Mouse (Mus musculus) MEL (cell line): ENCODE measurements around the gene Igfbp6.

ENCODE experiments used
- CTCF ChIP-seq, 3 experiments: IDR thresholded peaks in 2 of 3; conservative IDR thresholded peaks in 1 of 3; 2 replicates each; pipeline ENCODE4 v1.5.1; 2011 to 2012; ENCODE audit warnings: low read length in 3 of 3, low read depth in 2 of 3, mild to moderate bottlenecking in 2 of 3, improper control_type of control experiment in 1 of 3, inconsistent platforms in 1 of 3, mixed read lengths in 1 of 3, moderate library complexity in 1 of 3; ENCODE audit not compliant: control insufficient read depth in 1 of 3, insufficient read depth in 1 of 3, poor library complexity in 1 of 3, severe bottlenecking in 1 of 3
- ELF1 ChIP-seq: IDR thresholded peaks from 2 replicates; pipeline ENCODE4 v1.6.1; 2014; ENCODE audit warnings: low read depth, mild to moderate bottlenecking, inconsistent platforms, low read length, improper control_type of control experiment, moderate library complexity
- GATA1 ChIP-seq: IDR thresholded peaks from 2 replicates; pipeline ENCODE4 v1.6.1; 2011; ENCODE audit warnings: low read depth, low read length, improper control_type of control experiment
- POLR2A ChIP-seq, 2 experiments: IDR thresholded peaks; 2 replicates each; pipeline ENCODE4 v1.6.1; 2011 to 2012; ENCODE audit warnings: low read length in 2 of 2, mild to moderate bottlenecking in 2 of 2, control low read depth in 1 of 2, improper control_type of control experiment in 1 of 2, low read depth in 1 of 2, moderate library complexity in 1 of 2; ENCODE audit not compliant: control insufficient read depth in 1 of 2, insufficient read depth in 1 of 2, poor library complexity in 1 of 2
- SMC3 ChIP-seq: IDR thresholded peaks from 2 replicates; pipeline ENCODE4 v1.6.1; 2011; ENCODE audit warnings: low read depth, low read length, improper control_type of control experiment
- ZNF384 ChIP-seq: IDR thresholded peaks from 2 replicates; pipeline ENCODE4 v1.6.1; 2012; ENCODE audit warnings: low read depth, mild to moderate bottlenecking, inconsistent platforms, low read length, improper control_type of control experiment

DNA sequence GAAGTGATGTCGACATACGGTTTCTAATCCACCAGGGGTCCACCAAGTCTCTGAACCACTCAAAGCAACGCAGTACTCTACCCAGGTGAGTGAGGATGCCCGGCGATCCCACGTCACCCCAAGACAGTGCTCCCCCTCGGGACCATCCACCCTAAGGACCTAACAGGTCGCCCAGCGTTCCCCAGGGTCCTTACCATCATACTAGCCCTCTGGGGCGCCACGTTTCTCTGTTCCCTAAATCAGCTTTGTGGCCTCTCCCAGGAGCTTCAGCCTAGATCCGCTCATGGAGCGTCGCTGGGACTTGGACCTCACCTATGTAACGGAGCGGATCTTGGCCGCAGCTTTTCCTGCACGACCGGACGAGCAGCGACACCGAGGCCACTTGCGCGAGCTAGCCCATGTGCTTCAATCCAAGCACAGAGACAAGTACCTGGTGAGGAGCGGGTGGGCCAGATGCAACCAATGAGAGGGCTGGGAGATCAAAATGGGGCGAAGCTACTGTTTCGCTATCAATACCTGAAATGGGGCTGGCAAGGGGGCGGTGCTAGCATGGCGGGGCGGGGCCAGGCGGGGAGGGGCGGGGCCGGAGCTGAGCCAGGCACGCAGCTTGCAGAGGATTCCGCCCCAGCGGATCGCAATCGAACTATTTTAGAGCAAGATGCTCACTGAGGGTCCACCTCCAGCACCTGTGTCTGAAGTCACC is 37.3 kb upstream of the Igfbp6 start:
- 0 out of 6 replicates have a peak, but pooled peaks of 1 of the 3 experiments have one; percentile 15 for TF ChIP-seq CTCF (IDR thresholded peaks at IDR 0.05 in 2 of 3, conservative IDR thresholded peaks at IDR 0.05 in 1 of 3; ENCODE audit: control insufficient read depth in 1 of 3, insufficient read depth in 1 of 3, low read depth in 2 of 3, low read length in 3 of 3, poor library complexity in 1 of 3, severe bottlenecking in 1 of 3)
- TF ChIP-seq POLR2A (IDR thresholded peaks at IDR 0.05; ENCODE audit: control insufficient read depth in 1 of 2, insufficient read depth in 1 of 2, low read depth in 1 of 2, low read length in 2 of 2, poor library complexity in 1 of 2) = 0 out of 4 replicates have a peak, but pooled peaks of 1 of the 2 experiments have one; percentile 8
- TF ChIP-seq ELF1 = no peak
- no peak for TF ChIP-seq ZNF384
- no peak for TF ChIP-seq SMC3
- TF ChIP-seq GATA1 = no peak
